Mouse (Mus musculus) lung, adult 2 months (tissue): ENCODE data around the gene Pla2g2f.

Experiments
- CTCF ChIP-seq: fragments of 200-500 bp; IDR thresholded peaks from 2 replicates; pipeline ENCODE4 v1.5.1; 2011; ENCODE audit warnings: mild to moderate bottlenecking, low read length, control low read depth; ENCODE audit not compliant: insufficient read depth
- POLR2A ChIP-seq: fragments of 200-500 bp; IDR thresholded peaks from 2 replicates; pipeline ENCODE4 v1.6.1; 2011; ENCODE audit warnings: low read depth, mild to moderate bottlenecking, control low read depth, low read length, borderline replicate concordance; ENCODE audit errors: extremely low read depth

GRCm38 (mm10) chr4:138800134-138800744 lies 42.8 kb upstream of the Pla2g2f start:
- TF ChIP-seq CTCF (no peak), POLR2A (no peak)
